Mouse (Mus musculus) left cerebral cortex, postnatal 25 days (tissue): ENCODE results near the gene 4933416C03Rik. TPM values are rescaled to one million over a fixed set of nuclear protein-coding genes. Genes with fewer than 3 reads are reported as not detected.

ENCODE experiments used
- DNase-seq, 2 experiments: peaks; one replicate each; pipeline ENCODE4 v3.0.0; 2022; ENCODE audit warnings: low spot score in 2 of 2, mixed read lengths in 1 of 2
- intact Hi-C: fragments of 180-260 bp; cut with DNase I; formaldehyde crosslinking; loops from one replicate; pipeline ENCODE4 v1.15.1; 2025
- total RNA-seq, 2 experiments: library from RNA; stranded (reverse); gene quantifications; 2 replicates each; pipeline ENCODE4 v1.2.3; 2021

The 4933416C03Rik gene
- total RNA-seq = not detected

GRCm38 (mm10) chr10:116113867-116114474, at the start of gene 4933416C03Rik:
TSS of gene 4933416C03Rik (minus strand) at chr10:116113917.
- intact Hi-C loops = no loop called here
- DNase-seq = no peak

GRCm38 (mm10) chr10:116162338-116162737, 48.6 kb upstream of the 4933416C03Rik start:
- DNase-seq = no peak
- intact Hi-C loops = no loop called here

- intact Hi-C loops = no loop called here
- no peak for DNase-seq
Measured at GRCm38 (mm10) chr10:116156699-116157098, 43.0 kb upstream of the 4933416C03Rik start.

GRCm38 (mm10) chr10:116154707-116155106, 41.0 kb upstream of the 4933416C03Rik start:
- intact Hi-C loops = no loop called here
- no peak for DNase-seq

- intact Hi-C loops = no loop called here
- DNase-seq = no peak
Measured at GRCm38 (mm10) chr10:116146091-116146490, 32.4 kb upstream of the 4933416C03Rik start.

GRCm38 (mm10) chr10:116143684-116144083, 30.0 kb upstream of the 4933416C03Rik start:
- intact Hi-C loops = no loop called here
- DNase-seq = no peak

GRCm38 (mm10) chr10:116140226-116140625, 26.5 kb upstream of the 4933416C03Rik start:
- no peak for DNase-seq
- intact Hi-C loops = no loop called here

- no peak for DNase-seq
- intact Hi-C loops = no loop called here
Measured at GRCm38 (mm10) chr10:116135187-116135586, 21.5 kb upstream of the 4933416C03Rik start.

- DNase-seq = peak; percentile 31 to 91
- intact Hi-C loops = no loop called here
Measured at GRCm38 (mm10) chr10:116132233-116132632, 18.5 kb upstream of the 4933416C03Rik start.

GRCm38 (mm10) chr10:116131223-116131622, 17.5 kb upstream of the 4933416C03Rik start:
- no peak for DNase-seq
- intact Hi-C loops = no loop called here

- DNase-seq = no peak
Measured at GRCm38 (mm10) chr10:116130401-116130800, 16.7 kb upstream of the 4933416C03Rik start.

GRCm38 (mm10) chr10:116125364-116125763, 11.6 kb upstream of the 4933416C03Rik start:
- intact Hi-C loops = no loop called here
- DNase-seq = no peak

More at GRCm38 (mm10) chr10:116130401-116130800, 16.7 kb upstream of the 4933416C03Rik start:
- intact Hi-C loops = no loop called here

- intact Hi-C loops = no loop called here
- no peak for DNase-seq
Measured at GRCm38 (mm10) chr10:116123808-116124207, 10.1 kb upstream of the 4933416C03Rik start.

GRCm38 (mm10) chr10:116121463-116121862, 7.7 kb upstream of the 4933416C03Rik start:
- DNase-seq = no peak
- intact Hi-C loops = no loop called here

- peak in 1 of 2 experiments; percentile 86 for DNase-seq
- intact Hi-C loops = loop anchor here (5.0 kb wide), 1 partner anchor 100 kb away; the partner anchor contains the start of gene Ptprr
Measured at GRCm38 (mm10) chr10:116117060-116117459, 3.3 kb upstream of the 4933416C03Rik start.

- intact Hi-C loops = loop anchor here (5.0 kb wide), 1 partner anchor 99 kb away; the partner anchor contains the start of gene Ptprr
- peak in 1 of 2 experiments; percentile 67 for DNase-seq
Measured at GRCm38 (mm10) chr10:116115881-116116677, 2.4 kb upstream of the 4933416C03Rik start.

- DNase-seq = no peak
- intact Hi-C loops = no loop called here
Measured at GRCm38 (mm10) chr10:116112868-116113267, 849 bp downstream of the 4933416C03Rik start.

- intact Hi-C loops = no loop called here
- no peak for DNase-seq
Measured at GRCm38 (mm10) chr10:116108730-116109129, 5.0 kb downstream of the 4933416C03Rik start.

- intact Hi-C loops = no loop called here
- peak in 1 of 2 experiments; percentile 61 for DNase-seq
Measured at GRCm38 (mm10) chr10:116108176-116108575, 5.5 kb downstream of the 4933416C03Rik start.

- DNase-seq = peak in 1 of 2 experiments; percentile 46
- intact Hi-C loops = no loop called here
Measured at GRCm38 (mm10) chr10:116098470-116098869, 15.2 kb downstream of the 4933416C03Rik start.

GRCm38 (mm10) chr10:116096466-116096865, 17.3 kb downstream of the 4933416C03Rik start:
- intact Hi-C loops = no loop called here
- DNase-seq = no peak
